Mouse (Mus musculus) spleen, postnatal 0 days (tissue): ENCODE measurements around the gene Gng4. TPM values are rescaled to one million over a fixed set of nuclear protein-coding genes. Genes with fewer than 3 reads are reported as not detected.

Experiments
- polyA plus RNA-seq: library from polyadenylated mRNA; unstranded; fragments of >200 nt; fragmentation: Nextera tagmentation; extraction: Ambion mirVana; gene quantifications from 2 replicates; pipeline ENCODE4 v1.2.1, GENCODE M21; 2015

Gng4 gene
- 0.08 TPM in 1 of 2 replicates, not detected in the other for polyA plus RNA-seq

DNA sequence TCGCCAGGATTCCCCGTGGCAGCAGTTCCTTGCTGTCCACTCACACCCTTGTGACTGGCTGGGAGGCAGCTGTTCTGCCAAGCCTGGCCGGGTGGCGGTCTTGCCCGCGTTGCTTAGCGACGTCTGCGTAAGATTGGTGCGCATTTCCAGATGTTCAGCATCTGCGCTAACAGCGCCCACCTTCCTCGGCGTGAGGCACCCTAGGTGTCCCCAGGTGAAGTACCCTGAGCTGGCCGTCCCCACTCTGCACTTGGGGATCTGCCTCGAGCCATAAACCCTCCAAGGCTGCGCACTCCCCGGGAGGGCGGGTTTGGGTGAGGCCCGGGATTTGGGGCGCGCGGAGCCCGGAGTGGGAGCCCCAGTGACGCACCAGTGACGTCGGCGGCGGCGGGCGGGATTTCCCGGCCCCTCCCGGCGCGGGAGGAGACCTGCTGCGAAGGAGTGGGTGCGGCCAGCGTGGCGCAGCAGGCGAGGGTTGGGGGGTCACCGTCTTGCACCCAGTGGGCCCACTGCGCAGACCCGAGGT, at the start of gene Gng4:
Gene Gng4, plus strand, starts transcription at position 166 of the 526 bp plus-strand sequence.

Other genes with a start within 250 kb of the Gng4 start
- gene Lyst, start 193.7 kb upstream of the Gng4 start, polyA plus RNA-seq = 10.0 and 12.1 TPM in 2 replicates
- gene B3galnt2, start 170.4 kb downstream of the Gng4 start, polyA plus RNA-seq = 26.4 and 28.2 TPM in 2 replicates